Mouse (Mus musculus): ENCODE data around the gene Daam1.

Gene Daam1

GRCm38 (mm10) chr12:71830607-71831257 is at the start of gene Daam1:
Gene Daam1, plus strand, starts transcription at chr12:71831078.
- DNase-seq (ENCODE audit: low read depth), result peak; percentile 91

GRCm38 (mm10) chr12:71781220-71781619 is 49.7 kb upstream of the Daam1 start:
- DNase-seq (ENCODE audit: low read depth), result no peak

- DNase-seq (ENCODE audit: low read depth), result no peak
Observed at GRCm38 (mm10) chr12:71783970-71784369, 46.9 kb upstream of the Daam1 start.

- DNase-seq (ENCODE audit: low read depth), result no peak
Observed at GRCm38 (mm10) chr12:71784666-71785255, 46.1 kb upstream of the Daam1 start.

- DNase-seq (ENCODE audit: low read depth), result no peak
Observed at GRCm38 (mm10) chr12:71786521-71786920, 44.4 kb upstream of the Daam1 start.

- DNase-seq (ENCODE audit: low read depth), result no peak
Observed at GRCm38 (mm10) chr12:71788791-71789190, 42.1 kb upstream of the Daam1 start.

- DNase-seq (ENCODE audit: low read depth), result no peak
Observed at GRCm38 (mm10) chr12:71790581-71790980, 40.3 kb upstream of the Daam1 start.

GRCm38 (mm10) chr12:71793114-71793513 is 37.8 kb upstream of the Daam1 start:
- DNase-seq (ENCODE audit: low read depth), result no peak

GRCm38 (mm10) chr12:71795626-71796025 is 35.3 kb upstream of the Daam1 start:
- no peak for DNase-seq (ENCODE audit: low read depth)

GRCm38 (mm10) chr12:71796517-71796916 is 34.4 kb upstream of the Daam1 start:
- DNase-seq (ENCODE audit: low read depth), result no peak

GRCm38 (mm10) chr12:71807306-71807705 is 23.6 kb upstream of the Daam1 start:
- DNase-seq (ENCODE audit: low read depth), result no peak

- no peak for DNase-seq (ENCODE audit: low read depth)
Observed at GRCm38 (mm10) chr12:71808631-71809030, 22.2 kb upstream of the Daam1 start.

GRCm38 (mm10) chr12:71809550-71809949 is 21.3 kb upstream of the Daam1 start:
- DNase-seq (ENCODE audit: low read depth), result no peak

GRCm38 (mm10) chr12:71812567-71812966 is 18.3 kb upstream of the Daam1 start:
- no peak for DNase-seq (ENCODE audit: low read depth)

GRCm38 (mm10) chr12:71813251-71813650 is 17.6 kb upstream of the Daam1 start:
- DNase-seq (ENCODE audit: low read depth), result no peak

GRCm38 (mm10) chr12:71813761-71814160 is 17.1 kb upstream of the Daam1 start:
- DNase-seq (ENCODE audit: low read depth), result no peak

GRCm38 (mm10) chr12:71820094-71820493 is 10.8 kb upstream of the Daam1 start:
- DNase-seq (ENCODE audit: low read depth), result no peak

GRCm38 (mm10) chr12:71821272-71821671 is 9.6 kb upstream of the Daam1 start:
- no peak for DNase-seq (ENCODE audit: low read depth)

GRCm38 (mm10) chr12:71821743-71822142 is 9.1 kb upstream of the Daam1 start:
- no peak for DNase-seq (ENCODE audit: low read depth)

GRCm38 (mm10) chr12:71824927-71825326 is 6.0 kb upstream of the Daam1 start:
- no peak for DNase-seq (ENCODE audit: low read depth)

- DNase-seq (ENCODE audit: low read depth), result peak; percentile 42
Observed at GRCm38 (mm10) chr12:71830139-71830538, 739 bp upstream of the Daam1 start.

- DNase-seq (ENCODE audit: low read depth), result peak; percentile 13
Observed at GRCm38 (mm10) chr12:71831258-71832087, 595 bp downstream of the Daam1 start.

GRCm38 (mm10) chr12:71832225-71832624 is 1.3 kb downstream of the Daam1 start:
- DNase-seq (ENCODE audit: low read depth), result peak; percentile 64

Data from c-Kit-positive CD71-negative TER-119-negative erythroid progenitor cells, embryonic 14.5 days (primary cell).